Mouse (Mus musculus) cortical plate, adult 2 months (tissue): Measurements from ENCODE around the gene Obscn. TPM values are rescaled to one million over a fixed set of nuclear protein-coding genes. Genes with fewer than 3 reads are reported as not detected.

ENCODE experiments used
- H3K27ac ChIP-seq: fragments of 200-500 bp; 2 replicates; pipeline ENCODE4 v1.5.1; 2012; ENCODE audit warnings: low read length, control low read depth, inconsistent platforms; ENCODE audit not compliant: insufficient read depth
- H3K4me1 ChIP-seq: fragments of 200-500 bp; 2 replicates; pipeline ENCODE4 v1.6.1; 2011; ENCODE audit warnings: low read length; ENCODE audit not compliant: control insufficient read depth, insufficient read depth
- H3K4me3 ChIP-seq: fragments of 200-500 bp; 2 replicates; pipeline ENCODE4 v1.5.1; 2011; ENCODE audit warnings: mild to moderate bottlenecking, low read length, control low read depth; ENCODE audit not compliant: insufficient read depth
- CTCF ChIP-seq: fragments of 200-500 bp; IDR thresholded peaks from 2 replicates; pipeline ENCODE4 v1.5.1; 2011; ENCODE audit warnings: mild to moderate bottlenecking, control low read depth, low read length; ENCODE audit not compliant: insufficient read depth; ENCODE audit errors: extremely low read depth
- POLR2A ChIP-seq: fragments of 200-500 bp; IDR thresholded peaks from 2 replicates; pipeline ENCODE4 v1.6.1; 2011; ENCODE audit warnings: mild to moderate bottlenecking, low read length, control low read depth; ENCODE audit not compliant: insufficient read depth; ENCODE audit errors: extremely low read depth
- polyA plus RNA-seq: library from polyadenylated mRNA; depleted of rRNA; stranded (reverse); fragments of >200 nt; gene quantifications from 2 replicates; pipeline ENCODE4 v1.2.3, GENCODE M21; 2012

Gene Obscn
- polyA plus RNA-seq, 1 experiment: 2.2 TPM

DNA sequence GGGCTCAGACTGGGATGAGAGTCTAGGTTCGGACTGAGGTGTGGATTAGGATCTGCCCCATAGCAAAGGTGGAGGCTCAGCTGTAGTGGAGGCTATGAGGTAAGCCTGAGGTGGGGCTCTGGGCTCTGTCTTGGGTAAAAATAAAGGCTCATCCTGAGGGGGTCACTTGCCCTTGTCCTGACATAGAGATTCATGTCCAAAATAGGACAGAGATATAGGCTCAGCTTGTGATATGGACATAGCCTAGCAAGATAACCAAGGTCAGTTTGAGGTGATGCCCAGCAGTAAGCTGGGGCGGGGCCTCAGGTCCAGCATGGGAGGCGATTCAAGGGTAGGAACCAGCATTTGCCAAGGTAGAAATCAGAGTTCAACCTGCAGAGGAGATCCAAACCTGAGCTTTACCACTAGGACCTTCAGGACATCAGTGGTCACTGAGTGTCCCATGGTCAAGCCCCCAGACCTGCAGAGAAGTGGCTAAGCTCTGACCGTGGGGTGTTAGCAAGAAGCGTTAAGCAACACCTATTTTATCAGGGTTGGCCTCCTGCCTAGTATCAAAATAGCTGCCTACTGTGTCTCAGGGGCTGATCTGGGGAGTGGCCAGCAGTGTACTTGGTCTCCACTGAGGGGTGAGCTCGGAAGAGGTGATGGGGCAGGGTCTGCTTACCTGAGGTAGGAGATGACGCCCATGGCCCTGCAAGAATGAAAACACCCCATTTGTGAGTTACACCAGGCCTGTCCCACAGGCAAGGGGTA is 133.7 kb downstream of the Obscn start:
- Histone ChIP-seq H3K27ac (no peak overlapping the region), H3K4me1 (no peaks in the 10 kb centered on the region), H3K4me3 (no peak overlapping the region)
- TF ChIP-seq CTCF (no peak), POLR2A (no peak)

DNA sequence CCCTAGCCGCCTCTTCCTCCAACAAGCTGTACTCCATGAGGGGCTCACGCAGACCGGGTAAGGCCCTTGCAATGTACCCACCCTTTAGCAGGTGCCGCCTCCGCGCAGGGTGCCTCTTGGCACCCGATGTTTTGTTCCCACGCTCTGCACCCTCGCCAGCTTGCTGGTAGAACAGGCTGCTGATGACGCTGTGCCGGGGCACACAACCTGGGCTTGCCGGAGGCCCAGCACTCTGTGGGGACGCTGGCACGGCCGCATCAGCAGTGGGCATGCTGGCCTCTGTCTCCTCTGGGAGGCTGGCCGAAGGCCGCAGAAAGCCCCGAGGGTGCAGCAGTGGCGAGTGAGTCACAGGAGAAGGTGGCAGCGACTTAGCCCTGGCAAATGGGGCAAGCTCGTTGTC is 135.6 kb downstream of the Obscn start:
- H3K27ac ChIP-seq: no peak overlapping the region
- H3K4me3 ChIP-seq: no peak overlapping the region
- TF ChIP-seq POLR2A: no peak
- no peak for TF ChIP-seq CTCF
- H3K4me1 ChIP-seq: no peaks in the 10 kb centered on the region; the same call in 1 of the 2 replicates

DNA sequence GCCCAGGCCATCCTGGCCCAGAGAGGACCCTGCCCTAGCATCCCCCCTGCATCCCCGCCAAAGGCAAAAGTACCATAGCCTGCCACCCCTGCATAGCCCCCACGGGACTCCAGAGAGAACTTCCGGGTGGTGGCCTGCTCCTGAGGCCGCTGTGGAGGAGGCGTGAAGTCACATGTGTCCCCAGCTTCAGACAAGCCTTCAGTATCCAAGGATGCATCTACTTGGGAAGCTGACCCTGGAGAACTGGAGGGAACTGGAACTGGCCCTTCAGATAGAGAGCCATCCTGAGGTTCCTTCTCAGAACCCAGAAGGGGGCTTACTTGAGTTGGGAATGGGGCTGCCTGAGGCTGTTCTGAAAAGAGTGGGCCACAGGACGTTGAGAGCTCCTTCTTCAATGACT is 136.4 kb downstream of the Obscn start:
- Histone ChIP-seq H3K4me3 (no peak overlapping the region), H3K27ac (no peak overlapping the region), H3K4me1 (peaks cover 1% of the 10 kb centered on the region; the same call in 1 of the 2 replicates)
- TF ChIP-seq POLR2A (no peak), CTCF (no peak)

DNA sequence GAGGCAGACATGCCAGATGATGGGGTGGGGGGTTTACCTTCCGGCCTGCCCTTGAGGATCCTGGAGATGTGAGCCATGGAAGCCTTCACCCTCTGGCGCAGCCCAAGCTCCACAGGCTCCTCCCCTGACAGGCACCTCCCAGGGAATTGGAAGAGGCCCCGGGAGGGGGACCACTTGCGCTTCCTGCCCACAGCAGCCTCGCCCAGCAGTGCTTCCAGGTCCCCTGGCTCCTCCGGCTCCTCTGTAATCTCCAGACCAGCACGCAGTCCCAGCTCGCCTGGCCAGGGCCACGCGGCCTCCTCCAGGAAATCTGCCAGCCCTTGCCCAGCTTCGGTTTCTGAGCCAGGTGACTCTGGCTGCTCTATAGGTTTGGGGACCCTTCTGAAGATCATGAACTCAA is 137.0 kb downstream of the Obscn start:
- TF ChIP-seq CTCF (no peak), POLR2A (no peak)
- H3K27ac ChIP-seq: no peak overlapping the region
- H3K4me1 ChIP-seq: peaks cover 1% of the 10 kb centered on the region; the same call in 1 of the 2 replicates
- H3K4me3 ChIP-seq: no peak overlapping the region

DNA sequence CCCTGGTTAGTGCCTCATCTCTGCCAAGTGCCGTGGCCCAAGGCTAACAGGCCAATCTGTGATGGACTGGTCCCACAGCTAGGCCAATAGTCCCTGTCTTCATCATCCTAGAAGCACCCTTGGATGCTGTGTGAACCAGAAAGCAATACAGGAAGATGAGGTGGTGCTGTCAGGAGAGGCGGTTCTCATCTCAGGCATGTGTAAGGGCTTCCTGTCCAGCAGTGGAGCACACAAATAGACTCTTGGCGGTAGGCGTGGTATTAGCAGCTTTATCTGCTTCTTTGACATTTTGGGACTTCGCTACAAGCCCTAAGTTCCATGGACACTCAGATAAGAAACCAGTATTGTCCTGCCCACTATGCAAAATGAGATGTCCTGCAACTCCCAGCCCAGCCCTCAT is 138.7 kb downstream of the Obscn start:
- Histone ChIP-seq H3K27ac (no peak overlapping the region), H3K4me3 (no peak overlapping the region), H3K4me1 (peaks cover 1% of the 10 kb centered on the region; the same call in 1 of the 2 replicates)
- TF ChIP-seq CTCF (no peak), POLR2A (no peak)

DNA sequence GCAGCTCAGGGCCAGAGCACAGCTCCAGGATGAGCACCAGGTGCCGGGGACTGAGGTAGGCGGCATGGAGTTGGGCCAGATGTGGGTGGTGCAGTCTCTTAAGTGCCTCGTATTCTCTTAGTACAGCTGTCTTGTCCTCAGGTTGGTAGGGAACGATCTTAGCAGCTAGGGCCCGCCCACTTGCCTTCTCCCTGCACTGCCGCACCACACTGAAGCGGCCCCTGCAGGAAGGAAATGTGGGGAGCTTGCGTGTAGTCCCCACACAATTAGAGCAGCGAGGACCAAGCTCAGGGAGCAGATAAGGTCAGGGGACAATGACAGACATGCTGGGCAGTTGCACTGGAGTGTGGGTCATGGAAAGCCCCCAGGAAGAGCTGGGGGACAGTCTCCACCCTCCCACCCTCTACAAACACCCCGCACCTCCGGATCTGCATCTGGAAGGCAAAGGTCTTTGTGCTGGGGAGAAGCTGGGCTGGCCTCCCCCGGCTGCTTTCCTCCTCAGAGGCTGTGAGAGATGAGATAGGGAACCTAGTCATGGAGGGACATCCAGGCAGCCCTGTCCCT is 140.3 kb downstream of the Obscn start:
- H3K4me1 ChIP-seq: peaks cover 1% of the 10 kb centered on the region; the same call in 1 of the 2 replicates
- TF ChIP-seq CTCF: 0 out of 2 replicates have a peak, but pooled peaks have one; percentile 8
- no peak for TF ChIP-seq POLR2A
- H3K4me3 ChIP-seq: no peak overlapping the region
- H3K27ac ChIP-seq: no peak overlapping the region

DNA sequence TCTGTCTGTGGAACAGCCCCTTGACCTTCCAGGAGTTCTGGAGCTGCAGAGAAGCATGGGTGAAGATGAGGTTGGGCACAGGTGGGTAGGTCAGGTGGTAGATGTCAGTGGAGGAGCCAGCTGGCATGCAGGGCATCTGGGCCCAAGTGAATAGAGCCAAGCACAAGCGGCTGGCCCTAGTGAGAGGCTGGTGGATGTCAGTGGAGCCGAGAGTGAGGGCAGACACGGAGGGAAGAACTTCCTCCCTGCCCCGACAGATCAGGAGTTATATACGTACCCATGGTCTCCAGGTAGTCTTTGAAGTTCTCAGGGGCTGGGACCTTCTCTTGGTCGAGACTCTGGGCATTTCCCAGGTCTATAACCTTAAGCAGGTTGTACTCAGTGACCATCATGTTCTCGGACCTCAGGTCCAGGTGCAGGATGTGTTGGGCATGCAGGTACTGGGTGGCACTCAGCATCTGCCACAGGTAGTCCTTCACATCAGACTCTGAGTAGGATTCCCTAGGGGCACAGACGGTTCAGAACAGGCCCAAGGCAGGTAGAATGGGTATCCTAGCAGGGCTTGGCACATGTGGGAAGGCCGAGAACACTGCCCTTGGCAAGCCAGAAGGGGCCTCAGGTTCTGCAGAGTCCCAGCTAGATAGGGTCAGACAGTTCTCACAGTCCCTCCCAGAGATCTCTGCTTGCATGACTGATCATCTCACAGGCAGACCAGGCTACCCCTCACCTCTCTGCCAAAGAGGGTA is 141.0 kb downstream of the Obscn start:
- TF ChIP-seq POLR2A (no peak), CTCF (no peak)
- Histone ChIP-seq H3K27ac (no peak overlapping the region), H3K4me3 (no peak overlapping the region; the same call in 1 of the 2 replicates), H3K4me1 (peaks cover 1% of the 10 kb centered on the region; the same call in 1 of the 2 replicates)

DNA sequence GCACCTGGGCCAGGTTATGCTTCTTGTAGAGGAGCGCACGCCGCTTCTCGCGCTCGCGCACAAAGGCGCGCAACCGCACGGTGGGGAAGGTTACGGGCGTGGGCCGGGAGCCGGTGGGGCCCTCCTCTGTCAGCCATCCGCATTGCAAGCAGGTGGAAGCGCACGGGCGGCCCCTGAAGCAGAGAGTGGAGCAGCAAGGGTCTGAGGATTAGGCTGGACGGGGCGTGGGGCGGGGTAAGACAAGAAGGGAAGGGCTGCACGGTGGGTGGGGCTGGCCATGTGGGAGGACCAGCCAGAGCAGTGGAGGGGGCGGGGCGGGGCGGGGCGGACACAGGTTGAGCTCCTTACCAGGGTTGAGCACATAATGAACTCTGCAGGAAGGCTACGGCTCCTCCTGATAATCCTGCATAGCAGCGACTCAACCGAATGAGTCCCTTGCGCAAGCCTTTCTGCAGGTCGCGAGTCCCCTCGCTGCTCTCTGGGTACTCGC is 141.8 kb downstream of the Obscn start:
- peak overlapping the region; percentile 35 for H3K4me3 ChIP-seq
- TF ChIP-seq CTCF: no peak
- no peak for TF ChIP-seq POLR2A
- H3K27ac ChIP-seq: no peak overlapping the region
- peaks cover 1% of the 10 kb centered on the region; the same call in 1 of the 2 replicates for H3K4me1 ChIP-seq

DNA sequence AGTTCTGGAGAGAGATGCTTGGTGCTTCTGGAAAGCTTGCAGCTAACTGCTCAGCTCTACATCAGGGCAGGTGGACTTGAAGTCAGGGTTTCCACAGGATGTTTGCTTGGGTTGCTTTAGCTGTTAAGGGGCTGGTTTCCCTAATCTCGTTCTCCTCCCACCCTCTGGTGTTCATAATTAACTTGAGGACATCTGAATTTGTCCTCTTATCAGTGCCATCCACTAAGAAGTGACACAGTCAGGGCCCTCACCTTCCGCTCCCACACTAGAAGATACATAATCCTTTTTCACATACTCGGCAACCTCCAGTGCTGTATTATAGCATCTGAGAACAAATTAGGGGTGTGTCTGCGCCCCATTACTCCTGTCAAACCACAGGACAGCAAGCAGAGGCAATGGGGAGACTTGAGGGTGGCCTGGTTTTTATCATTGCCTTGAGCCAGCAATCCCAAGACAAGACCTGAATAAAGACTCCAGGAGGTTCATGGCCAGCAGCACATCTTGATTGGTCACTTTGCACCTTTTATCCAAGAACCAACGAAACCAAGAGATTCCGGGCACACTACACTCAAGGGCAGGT is 143.0 kb downstream of the Obscn start:
- H3K27ac ChIP-seq: no peak overlapping the region
- no peak overlapping the region for H3K4me3 ChIP-seq
- peaks cover 1% of the 10 kb centered on the region; the same call in 1 of the 2 replicates for H3K4me1 ChIP-seq
- TF ChIP-seq CTCF (no peak), POLR2A (no peak)
